Mouse (Mus musculus): ENCODE data around the gene Nova2. TPM values are rescaled to one million over a fixed set of nuclear protein-coding genes. Genes with fewer than 3 reads are reported as not detected.

The Nova2 gene
- 3.8 and 5.4 TPM in 2 replicates for polyA plus RNA-seq (2021; fragmentation: Nextera tagmentation)
- long read RNA-seq, experiment 1, partial matches to known transcripts: 0 of 11 reads
- long read RNA-seq, experiment 1, other reads (novel, unspliced or antisense): 11 of 11 reads
- long read RNA-seq, experiment 2, partial matches to known transcripts: 0 of 7 reads
- long read RNA-seq, experiment 2, other reads (novel, unspliced or antisense): 7 of 7 reads

GRCm38 (mm10) chr7:18925162-18925938 is at the start of gene Nova2:
Nova2 (plus strand) TSS chr7:18925888.

GRCm38 (mm10) chr7:18910241-18910831 is 15.4 kb upstream of the Nova2 start, which contains the start of gene Ccdc61:
Ccdc61 (minus strand) TSS chr7:18910415.

GRCm38 (mm10) chr7:18987100-18987499 is 61.4 kb downstream of the Nova2 start, which contains the start of gene Nanos2:
Nanos2 (plus strand) TSS chr7:18987400.

GRCm38 (mm10) chr7:18990601-18991295 is 65.1 kb downstream of the Nova2 start, which contains the start of gene Mypop:
Mypop (plus strand) TSS chr7:18991245.

GRCm38 (mm10) chr7:19003902-19004630 is 78.4 kb downstream of the Nova2 start, which contains the start of gene Irf2bp1:
Irf2bp1 (plus strand) TSS chr7:19004044.

Other genes starting within 250 kb of the Nova2 start
- gene Psg20, start 239.7 kb upstream of the Nova2 start, polyA plus RNA-seq (2021; fragmentation: Nextera tagmentation): not detected in 2 replicates
- gene Psg22, start 207.8 kb upstream of the Nova2 start, polyA plus RNA-seq (2021; fragmentation: Nextera tagmentation): not detected in 2 replicates
- gene Psg19, start 127.4 kb upstream of the Nova2 start, polyA plus RNA-seq (2021; fragmentation: Nextera tagmentation): not detected in 2 replicates
- gene Psg17, start 104.3 kb upstream of the Nova2 start, polyA plus RNA-seq (2021; fragmentation: Nextera tagmentation): not detected in 2 replicates
- 0.63 and 0.66 TPM in 2 replicates for gene Mill2, start 85.9 kb upstream of the Nova2 start, polyA plus RNA-seq (2021; fragmentation: Nextera tagmentation)
- 7.8 and 8.4 TPM in 2 replicates for gene Pglyrp1, start 54.6 kb upstream of the Nova2 start, polyA plus RNA-seq (2021; fragmentation: Nextera tagmentation)
- gene Ccdc61, start 15.5 kb upstream of the Nova2 start, polyA plus RNA-seq (2021; fragmentation: Nextera tagmentation): 15.8 and 16.5 TPM in 2 replicates
- not detected in 2 replicates for gene Nanos2, start 61.5 kb downstream of the Nova2 start, polyA plus RNA-seq (2021; fragmentation: Nextera tagmentation)
- gene Mypop, start 65.4 kb downstream of the Nova2 start, polyA plus RNA-seq (2021; fragmentation: Nextera tagmentation): 5.9 and 13.0 TPM in 2 replicates
- gene Irf2bp1, start 78.2 kb downstream of the Nova2 start, polyA plus RNA-seq (2021; fragmentation: Nextera tagmentation): 4.8 and 14.9 TPM in 2 replicates
- gene Foxa3, start 97.7 kb downstream of the Nova2 start, polyA plus RNA-seq (2021; fragmentation: Nextera tagmentation): not detected in 2 replicates
- 20.1 and 45.0 TPM in 2 replicates for gene Sympk, start 98.5 kb downstream of the Nova2 start, polyA plus RNA-seq (2021; fragmentation: Nextera tagmentation)
- gene Rsph6a, start 128.8 kb downstream of the Nova2 start, polyA plus RNA-seq (2021; fragmentation: Nextera tagmentation): 0.18 and 0.29 TPM in 2 replicates
- gene Dmwd, start 150.3 kb downstream of the Nova2 start, polyA plus RNA-seq (2021; fragmentation: Nextera tagmentation): 25.7 and 29.1 TPM in 2 replicates
- gene Dmpk, start 158.0 kb downstream of the Nova2 start, polyA plus RNA-seq (2021; fragmentation: Nextera tagmentation): 1.9 and 2.4 TPM in 2 replicates
- 0.27 and 0.61 TPM in 2 replicates for gene Six5, start 168.7 kb downstream of the Nova2 start, polyA plus RNA-seq (2021; fragmentation: Nextera tagmentation)
- gene Gm4969, start 192.5 kb downstream of the Nova2 start, polyA plus RNA-seq (2021; fragmentation: Nextera tagmentation): 0.13 and 0.16 TPM in 2 replicates
- gene Fbxo46, start 194.0 kb downstream of the Nova2 start, polyA plus RNA-seq (2021; fragmentation: Nextera tagmentation): 6.4 and 7.1 TPM in 2 replicates
- 11.1 and 12.7 TPM in 2 replicates for gene Qpctl, start 223.4 kb downstream of the Nova2 start, polyA plus RNA-seq (2021; fragmentation: Nextera tagmentation)
- gene Snrpd2, start 223.8 kb downstream of the Nova2 start, polyA plus RNA-seq (2021; fragmentation: Nextera tagmentation): 128 and 132 TPM in 2 replicates
- 0.24 TPM in 1 of 2 replicates, not detected in the other for gene Gipr, start 240.2 kb downstream of the Nova2 start, polyA plus RNA-seq (2021; fragmentation: Nextera tagmentation)